Mouse (Mus musculus) left cerebral cortex, adult 18-20 months (tissue): ENCODE measurements around the gene Loxl4. TPM values are rescaled to one million over a fixed set of nuclear protein-coding genes. Genes with fewer than 3 reads are reported as not detected.

Experiments
- DNase-seq, 2 experiments: peaks; one replicate each; pipeline ENCODE4 v3.0.0; 2021 to 2022; ENCODE audit warnings: low spot score in 2 of 2, mixed read lengths in 1 of 2
- total RNA-seq, 2 experiments: library from RNA; stranded (reverse); gene quantifications; 2 replicates each; pipeline ENCODE4 v1.2.3; 2021

The Loxl4 gene
- total RNA-seq, 2 experiments from 2014 or later: 0.28 to 0.30 TPM

DNA sequence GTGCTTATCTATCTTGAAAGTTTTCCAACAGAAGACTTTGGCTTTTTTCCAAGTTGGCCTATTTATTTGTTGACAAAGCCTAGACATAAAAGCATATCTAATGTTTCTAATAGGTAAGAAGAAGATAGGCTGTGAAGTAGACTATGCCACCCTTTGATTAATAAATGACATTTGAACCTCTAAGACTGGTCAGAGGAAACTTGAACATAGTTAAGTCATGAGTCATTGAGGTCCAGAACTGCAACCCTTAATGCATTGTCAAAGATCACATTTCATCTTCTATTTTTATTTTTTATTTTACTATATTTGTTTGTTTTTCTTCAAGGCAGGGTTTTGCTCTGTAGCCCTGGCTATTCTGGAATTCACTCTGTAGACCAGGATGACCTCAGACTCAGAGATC lies 45.6 kb downstream of the Loxl4 start:
- no peak for DNase-seq

DNA sequence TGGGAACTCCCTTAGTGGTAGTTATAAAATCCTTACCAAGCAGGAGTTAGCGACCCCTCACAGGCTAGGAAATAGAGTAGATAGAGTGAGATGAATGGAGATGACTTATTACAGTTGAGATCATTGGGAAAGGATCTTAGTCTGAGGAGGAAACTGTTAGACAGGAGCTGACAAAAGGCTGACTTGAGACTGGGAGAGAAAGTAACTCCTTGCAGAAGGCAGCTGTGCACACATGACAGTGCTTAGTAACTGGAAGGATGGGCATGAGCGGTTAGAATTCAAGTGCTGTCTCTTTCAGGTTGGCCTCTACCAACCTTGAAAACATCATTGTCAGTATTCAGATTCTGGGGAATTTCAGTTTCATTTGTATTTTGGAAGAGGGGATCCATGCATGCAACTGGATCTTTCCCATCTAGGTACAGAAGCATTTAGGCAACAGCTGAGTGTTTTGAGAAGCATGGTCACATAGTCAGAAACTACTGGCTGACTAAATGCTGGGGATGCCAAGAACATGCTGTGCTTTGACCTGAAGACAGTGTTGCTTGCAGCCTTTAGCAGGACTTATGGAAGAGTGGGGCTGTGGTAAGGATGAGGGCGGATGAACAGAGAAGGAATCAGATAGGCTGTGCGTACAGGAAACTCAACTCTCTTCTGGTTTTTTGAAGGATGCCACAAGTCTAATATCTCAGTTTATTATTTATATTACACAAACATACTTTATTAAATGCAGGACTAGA lies 46.2 kb downstream of the Loxl4 start:
- no peak for DNase-seq

DNA sequence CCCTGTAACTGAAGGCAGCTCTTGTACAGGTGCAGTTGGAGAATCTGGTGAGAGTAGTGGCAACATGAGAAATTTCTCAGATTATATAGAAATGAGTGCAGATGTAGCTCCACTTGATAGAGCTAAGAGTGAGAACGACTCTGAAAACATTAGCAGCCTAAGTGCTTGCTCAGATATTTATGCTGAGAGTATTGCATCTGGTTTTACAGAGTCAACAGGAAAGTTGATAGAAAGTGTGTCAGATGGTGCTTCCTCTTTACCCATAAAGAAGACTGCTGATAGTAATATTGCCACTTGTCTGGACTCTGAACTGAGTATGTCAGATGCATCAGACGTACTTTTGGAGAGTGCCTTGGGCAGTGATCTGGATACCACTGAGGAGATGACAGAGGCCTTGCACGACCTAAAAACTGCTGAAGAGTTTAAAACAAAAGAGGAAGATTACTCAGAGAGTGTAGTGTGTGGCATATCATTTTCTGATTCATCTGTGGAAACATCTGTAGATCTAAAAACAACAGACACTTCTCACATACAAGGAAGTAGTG lies 48.8 kb downstream of the Loxl4 start:
- no peak for DNase-seq

GRCm38 (mm10) chr19:42562981-42563380 lies 49.6 kb downstream of the Loxl4 start:
- DNase-seq: no peak

GRCm38 (mm10) chr19:42561991-42562390 lies 50.6 kb downstream of the Loxl4 start:
- DNase-seq: no peak

GRCm38 (mm10) chr19:42558701-42559100 lies 53.9 kb downstream of the Loxl4 start:
- DNase-seq: no peak

Other genes starting within 250 kb of the Loxl4 start
- gene Crtac1, start 181.0 kb downstream of the Loxl4 start, total RNA-seq: 10 to 100 TPM; 61.1 to 68.7 TPM
- gene R3hcc1l, start 94.1 kb downstream of the Loxl4 start, total RNA-seq: 10 to 100 TPM; 25.4 to 27.5 TPM
- 1 to 10 TPM; 2.9 to 3.0 TPM for gene Pyroxd2, start 140.0 kb upstream of the Loxl4 start, total RNA-seq
- gene Hps1, start 167.2 kb upstream of the Loxl4 start, total RNA-seq: 1 to 10 TPM; 8.3 to 8.6 TPM